Mouse (Mus musculus): ENCODE measurements around the gene Rnf152.

- TF ChIP-seq CTCF (IDR thresholded peaks at IDR 0.05; ENCODE audit: control insufficient read depth, insufficient read depth, insufficient read length) = no peak
- TF ChIP-seq USF1 (IDR thresholded peaks at IDR 0.05; ENCODE audit: low read depth) = no peak
- TF ChIP-seq MAX (IDR thresholded peaks at IDR 0.05) = no peak
- no peak for TF ChIP-seq MYOD1 (IDR thresholded peaks at IDR 0.05; ENCODE audit: control insufficient read depth, insufficient read length, low read depth)
- no peak for TF ChIP-seq MYOG (IDR thresholded peaks at IDR 0.05; ENCODE audit: control insufficient read depth, extremely low read depth, insufficient read length)
Observed at GRCm38 (mm10) chr1:105240185-105240584, 116.3 kb downstream of the Rnf152 start.

Measured in C2C12 (cell line).